Mouse (Mus musculus) midbrain, embryonic 16.5 days (tissue): Measurements from ENCODE around the gene Rgl3. TPM values are rescaled to one million over a fixed set of nuclear protein-coding genes. Genes with fewer than 3 reads are reported as not detected.

Experiments used
- ATAC-seq: fragments of 200-750 bp; cut with Nextera tagmentation; 2 replicates; pipeline ENCODE4 v1.8.0; 2017; ENCODE audit warnings: moderate TSS enrichment
- H3K27ac ChIP-seq: fragments of 300-500 bp; sonication (generic); 2 replicates; pipeline ENCODE4 v1.5.1; 2014; ENCODE audit warnings: mild to moderate bottlenecking, low read length, mixed read lengths
- H3K27me3 ChIP-seq: fragments of 300-500 bp; sonication (generic); 2 replicates; pipeline ENCODE4 v1.6.1; 2014; ENCODE audit warnings: low read depth, low read length, mixed read lengths; ENCODE audit not compliant: control insufficient read depth, insufficient read depth
- H3K36me3 ChIP-seq: fragments of 300-500 bp; sonication (generic); 2 replicates; pipeline ENCODE4 v1.6.1; 2014; ENCODE audit warnings: mild to moderate bottlenecking, low read length, moderate library complexity, mixed read lengths; ENCODE audit not compliant: control insufficient read depth, insufficient read depth
- H3K4me1 ChIP-seq: fragments of 300-500 bp; sonication (generic); 2 replicates; pipeline ENCODE4 v1.6.1; 2014; ENCODE audit warnings: mild to moderate bottlenecking, low read length, mixed read lengths; ENCODE audit not compliant: control insufficient read depth, insufficient read depth
- H3K4me2 ChIP-seq: fragments of 300-500 bp; sonication (generic); 2 replicates; pipeline ENCODE4 v1.6.1; 2014; ENCODE audit warnings: mild to moderate bottlenecking, low read length, mixed read lengths
- H3K4me3 ChIP-seq: fragments of 300-500 bp; sonication (generic); 2 replicates; pipeline ENCODE4 v1.5.1; 2014; ENCODE audit warnings: low read depth, mild to moderate bottlenecking, low read length, moderate library complexity, mixed read lengths
- H3K9ac ChIP-seq: fragments of 300-500 bp; sonication (generic); 2 replicates; pipeline ENCODE4 v1.6.1; 2014; ENCODE audit warnings: low read depth, low read length, mixed read lengths
- H3K9me3 ChIP-seq: fragments of 300-500 bp; sonication (generic); replicated peaks from 2 replicates; pipeline ENCODE4 v1.6.1; 2014; ENCODE audit warnings: mild to moderate bottlenecking, low read length, mixed read lengths; ENCODE audit not compliant: control insufficient read depth, poor library complexity, severe bottlenecking
- WGBS: fragments of 180-500 bp; shearing (Covaris S2); extraction: QIAGEN DNeasy Blood & Tissue Kit; methylation state at CpG from one replicate; pipeline ENCODE4 v1.1.7; 2014; 5-methylcytosine and 5-hydroxymethylcytosine counted together
- polyA plus RNA-seq: library from polyadenylated mRNA; unstranded; fragments of >200 nt; fragmentation: Nextera tagmentation; extraction: Ambion mirVana; gene quantifications from 2 replicates; pipeline ENCODE4 v1.2.1, GENCODE M21; 2015

The Rgl3 gene
- polyA plus RNA-seq, 1 experiment from 2014 or later, result 0.88 TPM

DNA sequence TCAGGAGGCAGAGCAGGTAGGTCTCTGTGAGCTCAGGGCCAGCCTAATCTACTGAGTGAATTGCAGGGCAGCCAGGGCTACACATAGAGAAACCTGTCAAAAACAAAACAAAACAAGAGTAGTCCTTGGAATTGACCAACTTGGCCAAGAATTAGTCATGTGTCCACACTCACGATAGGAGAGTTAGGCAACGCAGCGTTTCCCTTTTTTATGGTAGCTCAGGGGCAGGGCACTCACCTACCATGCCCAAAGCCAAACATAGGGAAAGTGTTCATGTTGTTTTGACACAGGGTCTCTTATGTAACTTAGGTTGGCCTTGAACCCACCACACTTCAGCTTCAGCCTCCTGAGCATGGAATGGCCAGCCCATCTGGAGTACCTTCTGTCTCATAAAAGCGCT, 19.9 kb downstream of the Rgl3 start:
- Histone ChIP-seq H3K4me1 (no peaks in the 10 kb centered on the region), H3K4me2 (no peak overlapping the region), H3K9me3 (no peaks in the 10 kb centered on the region), H3K27me3 (no peaks in the 10 kb centered on the region), H3K9ac (no peak overlapping the region), H3K27ac (no peak overlapping the region), H3K4me3 (no peak overlapping the region), H3K36me3 (no peaks in the 10 kb centered on the region)
- WGBS, result 93% methylated on average over 4 of the region's 4 CpGs
- ATAC-seq, result no peak

DNA sequence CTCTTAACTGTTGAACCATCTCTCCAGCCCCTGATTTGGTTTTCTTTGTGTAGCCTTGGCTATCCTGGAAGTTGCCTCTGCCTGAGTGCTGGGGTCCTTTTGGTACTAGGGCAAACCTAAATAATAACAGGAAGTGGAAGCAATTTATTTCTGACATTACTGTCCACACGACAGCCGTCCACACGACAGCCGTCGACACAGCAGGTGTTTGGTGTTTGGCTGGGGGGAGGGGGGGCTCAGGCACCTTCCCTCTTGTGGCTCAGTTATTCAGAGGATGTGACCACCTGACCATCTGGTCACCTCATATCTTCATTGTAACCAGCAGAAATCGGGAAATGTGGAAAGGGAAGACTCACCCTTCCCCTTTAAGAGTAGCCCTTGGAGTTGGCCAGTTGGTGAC, 20.4 kb downstream of the Rgl3 start:
- H3K27ac ChIP-seq, result no peak overlapping the region
- no peak overlapping the region for H3K4me2 ChIP-seq
- peaks cover 3% of the 10 kb centered on the region; the same call in 1 of the 2 replicates for H3K27me3 ChIP-seq
- no peak overlapping the region for H3K9ac ChIP-seq
- H3K9me3 ChIP-seq, result no peaks in the 10 kb centered on the region
- H3K36me3 ChIP-seq, result no peaks in the 10 kb centered on the region
- no peak for ATAC-seq
- WGBS, result 77% methylated on average over 6 of the region's 6 CpGs
- no peaks in the 10 kb centered on the region for H3K4me1 ChIP-seq
- H3K4me3 ChIP-seq, result no peak overlapping the region

DNA sequence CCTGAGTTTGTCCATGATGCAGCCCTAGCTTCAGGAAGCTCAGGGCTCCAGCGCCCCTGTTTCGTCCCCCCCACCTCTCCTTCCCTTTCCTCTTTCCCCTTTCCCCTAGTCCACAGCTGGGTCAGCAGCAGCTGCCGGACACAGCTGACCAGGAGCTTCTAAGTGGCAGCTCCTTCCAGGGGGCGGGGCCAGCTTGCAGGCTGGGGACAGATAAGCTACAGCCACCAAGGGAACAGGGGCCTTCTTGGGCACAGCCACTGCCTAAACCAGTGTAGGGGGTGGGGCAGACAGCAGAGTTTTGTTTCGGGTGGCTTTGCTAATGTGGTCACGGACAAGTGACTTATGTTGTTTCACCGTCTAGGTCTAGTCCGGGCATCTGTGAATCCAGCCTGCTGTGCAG, 25.8 kb downstream of the Rgl3 start, which contains the start of gene Epor:
Gene Epor, minus strand, starts transcription at position 90 of the 400 bp plus-strand sequence.
- Histone ChIP-seq H3K27me3 (peaks cover 49% of the 10 kb centered on the region), H3K27ac (no peak within 1 kb of the TSS), H3K4me2 (peak within 1 kb of the TSS; percentile 77), H3K9me3 (no peaks in the 10 kb centered on the region), H3K4me3 (peak within 1 kb of the TSS; percentile 39), H3K9ac (peak within 1 kb of the TSS; percentile 50; the same call in 1 of the 2 replicates), H3K4me1 (peaks cover 17% of the 10 kb centered on the region), H3K36me3 (no peaks in the 10 kb centered on the region)
- no peak for ATAC-seq
- 11% methylated on average over 7 of the region's 8 CpGs for WGBS

DNA sequence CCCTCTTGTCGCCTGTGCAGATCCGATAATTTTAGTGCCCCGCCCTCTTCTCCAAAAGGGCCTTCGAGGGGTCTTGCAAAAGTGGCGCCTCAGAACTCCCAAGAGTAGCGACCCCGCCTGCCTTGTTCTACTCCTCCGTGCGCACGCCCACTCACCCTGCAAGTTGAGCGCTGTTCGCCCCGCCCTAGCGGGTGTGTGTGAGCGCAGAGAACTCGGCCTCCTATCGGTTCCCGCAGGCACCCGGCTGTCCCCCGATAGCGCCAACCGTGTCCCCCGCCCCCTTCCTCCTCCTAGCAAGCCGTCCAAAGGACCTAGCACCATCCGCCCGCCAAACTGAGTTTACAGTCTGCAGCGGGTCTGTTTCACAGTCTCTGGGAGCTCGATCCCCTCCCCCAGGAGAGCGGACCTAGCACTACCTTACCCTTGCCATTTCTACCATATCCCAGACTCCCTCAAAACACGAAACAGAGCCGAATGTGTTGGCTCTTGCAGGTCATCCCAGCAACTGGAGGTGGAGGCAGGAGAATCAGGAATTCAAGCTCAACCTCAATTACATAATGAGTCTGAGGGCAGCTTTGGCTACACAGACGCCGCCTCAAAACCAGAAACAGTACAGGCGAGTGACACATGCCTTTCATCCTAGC, 26.7 kb downstream of the Rgl3 start:
- peak; percentile 50 for ATAC-seq
- peak overlapping the region; percentile 50; the same call in 1 of the 2 replicates for H3K9ac ChIP-seq
- H3K27me3 ChIP-seq, result peaks cover 49% of the 10 kb centered on the region

DNA sequence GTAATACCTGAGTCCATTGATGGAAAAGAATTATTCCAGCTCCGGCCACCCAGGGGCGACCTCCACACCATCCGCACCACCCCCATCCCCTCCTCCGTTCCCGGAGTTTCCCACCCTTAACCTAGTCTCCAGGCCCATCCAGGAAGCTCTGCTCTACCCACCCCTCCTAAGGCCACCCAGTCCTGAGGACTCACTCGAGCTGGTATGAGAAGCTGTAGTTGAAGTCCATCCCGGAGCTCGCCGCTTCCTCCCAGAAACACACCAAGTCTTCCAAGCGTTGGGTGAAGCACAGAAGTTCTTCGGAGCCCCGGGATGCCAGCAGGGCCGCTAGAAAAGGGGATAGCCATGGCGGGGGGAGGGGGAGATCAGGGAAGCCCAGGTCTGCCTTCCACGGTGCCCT, 27.2 kb downstream of the Rgl3 start:
- H3K27ac ChIP-seq, result no peak overlapping the region
- no peak overlapping the region for H3K9ac ChIP-seq
- H3K4me2 ChIP-seq, result peak overlapping the region; percentile 77
- no peaks in the 10 kb centered on the region for H3K9me3 ChIP-seq
- H3K27me3 ChIP-seq, result peaks cover 49% of the 10 kb centered on the region
- 2% methylated on average over 14 of the region's 15 CpGs for WGBS
- no peaks in the 10 kb centered on the region for H3K36me3 ChIP-seq
- peak overlapping the region; percentile 39 for H3K4me3 ChIP-seq
- peak; percentile 23; the same call in 1 of the 2 replicates for ATAC-seq
- peaks cover 17% of the 10 kb centered on the region for H3K4me1 ChIP-seq

More for the DNA sequence above, 26.7 kb downstream of the Rgl3 start:
- WGBS, result 4% methylated on average over 33 of the region's 34 CpGs
- Histone ChIP-seq H3K27ac (no peak overlapping the region), H3K4me1 (peaks cover 17% of the 10 kb centered on the region), H3K4me2 (peak overlapping the region; percentile 77), H3K9me3 (no peaks in the 10 kb centered on the region), H3K4me3 (peak overlapping the region; percentile 39), H3K36me3 (no peaks in the 10 kb centered on the region)

DNA sequence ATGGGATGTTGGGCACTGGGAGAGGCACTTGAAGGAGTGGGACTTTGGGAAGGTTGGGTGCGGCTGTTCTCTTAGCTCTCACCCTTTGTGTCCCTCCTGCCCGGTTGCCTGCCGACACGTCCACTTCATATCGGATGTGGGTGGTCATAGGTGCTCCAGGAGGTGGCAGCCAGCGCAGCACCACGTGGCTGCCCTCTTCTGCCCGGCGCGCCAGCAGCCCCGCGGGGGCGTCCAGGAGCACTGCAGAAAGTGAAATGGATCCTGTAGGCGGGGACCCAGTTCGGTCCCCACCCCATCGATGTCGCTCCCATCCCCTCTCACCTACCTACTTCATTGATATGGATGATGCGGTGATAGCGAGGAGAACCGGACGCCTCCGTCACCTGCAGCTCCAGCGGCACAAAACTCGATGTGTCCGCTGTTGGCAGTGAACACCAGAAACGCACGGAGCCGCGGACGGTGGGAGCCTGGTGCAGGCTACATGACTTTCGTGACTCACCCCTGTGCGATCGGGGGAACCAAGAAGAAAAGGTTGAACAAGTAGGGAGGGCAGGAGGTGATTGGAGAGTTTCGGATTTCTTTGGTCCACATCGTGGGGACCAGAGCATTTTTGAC, 27.8 kb downstream of the Rgl3 start:
- 1% methylated on average over 35 of the region's 35 CpGs for WGBS
- peaks cover 49% of the 10 kb centered on the region for H3K27me3 ChIP-seq
- no peaks in the 10 kb centered on the region for H3K9me3 ChIP-seq
- no peak overlapping the region for H3K27ac ChIP-seq
- H3K36me3 ChIP-seq, result no peaks in the 10 kb centered on the region
- H3K9ac ChIP-seq, result 0 out of 2 replicates have a peak overlapping the region, but pooled peaks have one; percentile 30
- H3K4me2 ChIP-seq, result peak overlapping the region; percentile 77
- H3K4me1 ChIP-seq, result peaks cover 19% of the 10 kb centered on the region
- no peak for ATAC-seq
- peak overlapping the region; percentile 39 for H3K4me3 ChIP-seq

DNA sequence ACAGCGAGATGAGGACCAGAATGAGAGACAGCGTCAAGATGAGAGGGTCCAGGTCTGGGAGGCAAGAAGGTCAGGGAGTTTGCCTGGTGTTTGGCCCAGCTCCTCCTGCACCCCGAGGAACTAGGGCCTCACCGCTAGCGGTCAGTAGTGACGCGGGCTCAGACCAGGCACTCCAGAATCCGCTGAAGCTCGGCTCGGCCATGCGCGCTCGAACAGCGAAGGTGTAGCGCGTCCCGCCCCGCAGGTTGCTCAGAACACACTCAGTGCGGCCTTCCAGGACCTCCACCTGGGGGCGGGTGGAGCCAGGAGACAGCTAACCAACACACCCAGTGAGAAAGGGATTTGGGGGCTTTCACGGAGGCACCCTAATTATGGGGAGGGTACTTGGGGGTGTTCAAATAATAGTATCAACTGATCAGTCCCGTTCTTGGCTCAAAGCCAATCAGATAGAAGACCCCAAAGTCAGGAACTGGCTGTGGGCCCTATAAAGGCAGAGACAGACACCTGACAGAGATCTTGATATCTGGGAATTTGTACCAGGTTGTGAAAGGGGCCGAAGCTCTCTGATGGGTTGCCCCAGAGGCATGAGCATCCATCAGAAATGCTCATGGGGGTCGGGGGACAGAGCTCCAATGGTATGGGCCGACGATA, 28.6 kb downstream of the Rgl3 start:
- Histone ChIP-seq H3K4me1 (peaks cover 23% of the 10 kb centered on the region), H3K27me3 (peaks cover 49% of the 10 kb centered on the region), H3K36me3 (no peaks in the 10 kb centered on the region), H3K4me3 (no peak overlapping the region; the same call in 1 of the 2 replicates), H3K9ac (no peak overlapping the region), H3K9me3 (no peaks in the 10 kb centered on the region), H3K27ac (no peak overlapping the region), H3K4me2 (no peak overlapping the region)
- 9% methylated on average over 26 of the region's 26 CpGs for WGBS
- ATAC-seq, result no peak

DNA sequence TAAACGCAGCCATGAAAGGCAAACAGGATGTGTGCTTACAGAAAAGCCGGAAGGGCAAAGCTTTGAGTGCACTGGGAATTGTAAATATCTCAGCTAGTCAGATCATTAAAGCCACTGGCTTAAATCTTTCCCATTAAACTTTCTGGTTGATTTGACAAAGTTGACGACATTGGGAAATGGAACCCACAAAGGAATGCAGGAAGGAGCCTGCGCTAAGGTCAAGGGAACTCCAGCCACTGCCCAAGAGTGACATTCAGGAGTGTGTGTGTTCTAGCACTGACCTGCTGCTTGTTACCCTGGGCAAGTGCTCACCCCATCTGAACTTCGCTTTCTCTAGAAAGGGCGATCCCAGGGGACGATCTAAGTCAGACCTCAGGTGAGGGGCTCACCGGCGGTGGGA, 29.1 kb downstream of the Rgl3 start:
- H3K9ac ChIP-seq, result no peak overlapping the region
- no peak overlapping the region for H3K27ac ChIP-seq
- no peaks in the 10 kb centered on the region for H3K9me3 ChIP-seq
- H3K4me2 ChIP-seq, result no peak overlapping the region
- H3K36me3 ChIP-seq, result no peaks in the 10 kb centered on the region
- H3K27me3 ChIP-seq, result peaks cover 49% of the 10 kb centered on the region
- ATAC-seq, result no peak
- H3K4me1 ChIP-seq, result peaks cover 23% of the 10 kb centered on the region
- WGBS, result 54% methylated on average over 9 of the region's 9 CpGs
- H3K4me3 ChIP-seq, result no peak overlapping the region

DNA sequence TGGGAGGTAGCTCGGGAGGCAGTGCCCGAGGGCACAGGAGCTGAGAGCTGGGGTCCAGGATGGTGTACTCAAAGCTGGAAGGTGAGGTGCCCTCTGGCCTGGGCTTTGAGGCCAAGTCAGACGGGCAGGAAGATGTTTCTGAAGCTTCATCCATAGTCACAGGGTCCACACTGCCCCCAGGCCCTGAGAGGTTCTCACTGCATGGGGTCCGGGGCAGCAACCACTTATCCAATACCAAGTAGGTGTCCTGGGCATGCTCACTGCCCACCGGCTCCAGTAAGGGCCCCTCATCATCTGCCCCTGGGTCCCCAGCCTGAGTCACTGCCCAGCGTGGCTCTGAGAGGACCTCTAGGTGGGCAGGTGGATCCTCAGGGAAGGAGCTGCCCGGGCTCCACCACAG, 30.0 kb downstream of the Rgl3 start:
- no peaks in the 10 kb centered on the region for H3K36me3 ChIP-seq
- WGBS, result 93% methylated on average over 7 of the region's 7 CpGs
- no peak overlapping the region for H3K4me2 ChIP-seq
- H3K4me3 ChIP-seq, result no peak overlapping the region
- no peak overlapping the region for H3K9ac ChIP-seq
- H3K9me3 ChIP-seq, result no peaks in the 10 kb centered on the region
- no peak for ATAC-seq
- peaks cover 28% of the 10 kb centered on the region for H3K4me1 ChIP-seq
- peaks cover 49% of the 10 kb centered on the region for H3K27me3 ChIP-seq
- no peak overlapping the region for H3K27ac ChIP-seq
